Mouse (Mus musculus) midbrain, embryonic 12.5 days (tissue): ENCODE measurements around the gene Sdad1. TPM values are rescaled to one million over a fixed set of nuclear protein-coding genes. Genes with fewer than 3 reads are reported as not detected.
"Not testable (repeated sequence)": the region's sequence is repeated elsewhere in the genome, so short reads cannot be mapped to it uniquely, and the experiment has no call there.

Experiments
- ATAC-seq: fragments of 200-750 bp; cut with Nextera tagmentation; 2 replicates; pipeline ENCODE4 v1.8.0; 2017; ENCODE audit warnings: low read depth, moderate TSS enrichment, moderate library complexity; ENCODE audit not compliant: low FRiP score
- H3K27ac ChIP-seq: fragments of 300-500 bp; sonication (generic); replicated peaks from 2 replicates; pipeline ENCODE4 v1.5.1; 2016; ENCODE audit warnings: mild to moderate bottlenecking
- H3K27me3 ChIP-seq: fragments of 300-500 bp; sonication (generic); 2 replicates; pipeline ENCODE4 v1.6.1; 2016; ENCODE audit warnings: mild to moderate bottlenecking
- H3K36me3 ChIP-seq: fragments of 300-500 bp; sonication (generic); 2 replicates; pipeline ENCODE4 v1.6.1; 2016
- H3K4me1 ChIP-seq: fragments of 300-500 bp; sonication (generic); 2 replicates; pipeline ENCODE4 v1.6.1; 2016
- H3K4me2 ChIP-seq: fragments of 300-500 bp; sonication (generic); replicated peaks from 2 replicates; pipeline ENCODE4 v1.6.1; 2016; ENCODE audit warnings: mild to moderate bottlenecking, moderate library complexity
- H3K4me3 ChIP-seq: fragments of 300-500 bp; sonication (generic); 2 replicates; pipeline ENCODE4 v1.5.1; 2016; ENCODE audit warnings: mild to moderate bottlenecking
- H3K9ac ChIP-seq: fragments of 300-500 bp; sonication (generic); replicated peaks from 2 replicates; pipeline ENCODE4 v1.6.1; 2016; ENCODE audit warnings: mild to moderate bottlenecking, moderate library complexity
- H3K9me3 ChIP-seq: fragments of 300-500 bp; sonication (generic); 2 replicates; pipeline ENCODE4 v1.6.1; 2016; ENCODE audit warnings: mild to moderate bottlenecking
- WGBS: fragments of 180-500 bp; shearing (Covaris S2); methylation state at CpG from one replicate; pipeline ENCODE4 v1.1.7; 2016; 5-methylcytosine and 5-hydroxymethylcytosine counted together
- polyA plus RNA-seq: library from polyadenylated mRNA; unstranded; fragments of >200 nt; fragmentation: Nextera tagmentation; extraction: Ambion mirVana; gene quantifications from 2 replicates; pipeline ENCODE4 v1.2.1, GENCODE M21; 2016

Sdad1 gene
- 38.0 and 43.3 TPM in 2 replicates for polyA plus RNA-seq

DNA sequence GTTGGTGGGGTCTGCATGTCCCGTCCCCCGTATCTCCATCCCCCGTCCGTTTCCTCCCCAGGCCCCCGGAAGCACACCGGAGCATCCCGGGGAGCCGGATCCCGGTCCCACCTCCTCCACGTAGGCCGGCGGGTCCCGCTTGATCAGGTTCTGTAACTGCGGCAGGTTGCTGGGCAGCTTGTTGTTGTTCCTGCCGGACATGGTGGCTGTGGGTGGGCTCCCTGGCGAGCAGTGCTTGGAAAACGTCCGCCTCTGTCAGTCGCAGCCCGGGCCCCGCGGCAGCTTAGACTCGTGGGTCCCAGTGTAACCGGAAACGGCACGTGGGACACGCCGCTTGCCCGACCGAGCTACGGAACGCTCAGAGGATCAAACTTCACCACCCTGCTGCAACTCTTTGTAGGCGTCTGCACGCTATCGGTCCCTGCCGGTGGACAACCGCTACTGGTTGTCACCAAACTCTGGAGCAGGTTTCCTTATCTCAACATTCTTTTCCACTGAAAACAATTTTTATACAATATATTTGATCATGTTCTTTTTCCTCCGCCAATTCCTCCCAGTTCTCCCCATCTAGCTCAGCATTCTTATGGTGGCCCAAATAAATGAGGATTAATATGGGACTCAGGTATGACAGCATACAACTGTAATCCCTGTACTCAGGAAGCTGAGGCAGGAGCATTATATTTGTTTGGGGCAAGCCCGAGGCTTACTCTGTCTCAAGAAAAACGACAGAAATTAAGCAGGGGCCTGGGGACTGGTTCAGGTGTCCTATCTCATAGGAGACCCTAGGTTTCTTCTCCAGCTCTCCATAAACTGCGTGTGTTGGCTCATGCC lies at the start of gene Sdad1:
Sdad1 (minus strand) TSS at position 799 of the 831 bp plus-strand sequence.
- Histone ChIP-seq H3K27me3 (no peaks in the 10 kb centered on the region), H3K4me1 (peaks cover 17% of the 10 kb centered on the region), H3K4me3 (peak within 1 kb of the TSS; percentile 93), H3K36me3 (peaks cover 5% of the 10 kb centered on the region), H3K27ac (peak within 1 kb of the TSS; percentile 20; the same call in 1 of the 2 replicates), H3K4me2 (peak within 1 kb of the TSS; percentile 86), H3K9ac (peak within 1 kb of the TSS; percentile 76), H3K9me3 (no peaks in the 10 kb centered on the region)
- ATAC-seq, result peak; percentile 94
- WGBS, result 2% methylated on average over 41 of the region's 41 CpGs

DNA sequence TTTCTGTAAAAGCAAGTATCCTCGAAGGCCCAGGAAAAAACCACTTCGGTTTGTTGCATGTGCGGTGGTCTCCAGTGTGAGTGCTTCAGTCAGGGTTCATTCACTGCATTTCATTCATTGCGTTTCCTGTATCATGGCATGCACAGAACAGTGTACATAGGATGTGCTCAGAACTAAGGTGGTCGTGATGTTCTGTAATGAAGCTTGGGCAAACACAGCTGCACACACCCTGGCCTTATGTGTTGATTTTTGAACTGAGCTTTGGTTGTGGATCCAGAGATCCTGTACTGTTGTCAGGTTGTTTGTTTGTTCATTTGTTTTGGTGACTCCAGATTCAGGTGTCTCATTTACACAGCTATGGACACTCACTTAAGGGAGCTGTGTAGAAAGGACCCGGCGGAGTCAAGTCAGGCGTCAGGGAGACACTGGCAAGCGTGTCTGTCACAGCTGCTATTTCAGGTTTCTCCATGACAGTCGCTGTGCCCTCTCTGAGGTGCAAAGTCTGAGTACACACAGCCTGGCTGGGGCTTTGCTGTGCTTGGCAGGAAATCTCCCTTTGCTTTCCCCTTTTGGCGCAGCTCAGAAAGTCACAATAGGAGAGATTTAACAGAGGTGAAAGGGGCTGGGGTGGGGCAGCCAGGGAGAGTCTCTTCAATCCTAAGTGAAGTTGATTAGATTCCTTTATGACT lies 48.6 kb upstream of the Sdad1 start:
- Histone ChIP-seq H3K27me3 (no peaks in the 10 kb centered on the region), H3K9me3 (no peaks in the 10 kb centered on the region), H3K27ac (no peak overlapping the region), H3K9ac (no peak overlapping the region), H3K4me2 (no peak overlapping the region), H3K4me1 (no peaks in the 10 kb centered on the region), H3K36me3 (no peaks in the 10 kb centered on the region), H3K4me3 (no peak overlapping the region)
- ATAC-seq, result no peak
- 72% methylated on average over 11 of the region's 11 CpGs for WGBS

DNA sequence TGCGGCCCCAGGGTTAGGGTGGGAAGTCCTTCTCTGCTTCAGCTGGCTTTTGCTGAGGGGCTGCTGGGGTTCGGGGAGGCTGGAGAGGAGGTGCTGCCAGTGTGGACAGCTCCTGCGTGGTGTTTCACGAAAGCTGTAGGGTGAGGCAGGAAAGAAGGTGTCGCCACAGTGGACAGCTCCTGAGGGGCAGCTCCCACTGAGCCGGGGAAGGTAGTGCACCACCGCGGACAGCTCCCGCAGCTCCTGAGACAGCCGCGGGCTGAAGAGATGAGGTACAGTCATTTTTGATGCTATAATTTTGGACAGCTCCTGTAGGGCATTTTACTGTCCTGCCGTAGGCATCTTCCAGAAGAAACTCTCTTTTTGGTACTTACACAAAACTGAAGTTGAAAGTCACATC lies 47.8 kb upstream of the Sdad1 start:
- 58% methylated on average over 12 of the region's 12 CpGs for WGBS
- Histone ChIP-seq H3K9ac (no peak overlapping the region), H3K4me1 (no peaks in the 10 kb centered on the region)

DNA sequence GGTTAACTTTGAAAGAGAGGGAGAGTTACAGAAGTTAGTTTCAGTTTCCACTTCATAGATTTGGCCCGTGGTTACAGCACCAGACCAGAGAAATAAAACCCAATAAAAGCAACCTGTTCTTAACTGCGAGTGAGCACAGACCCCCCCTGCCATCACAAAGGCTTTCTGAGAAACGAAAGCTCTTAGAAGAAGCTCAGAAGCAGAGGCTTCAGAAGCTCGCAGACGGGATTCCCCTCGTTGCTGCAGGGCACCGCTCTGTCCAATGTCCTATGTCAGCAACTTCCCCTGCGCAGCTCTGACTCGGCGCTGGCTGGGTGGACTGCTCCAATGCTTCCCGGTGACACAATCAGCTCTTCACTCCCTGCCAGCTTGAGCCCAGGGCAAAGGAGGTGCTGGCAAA lies 43.2 kb upstream of the Sdad1 start:
- no peaks in the 10 kb centered on the region for H3K36me3 ChIP-seq
- no peaks in the 10 kb centered on the region for H3K27me3 ChIP-seq
- no peak overlapping the region; the same call in 1 of the 2 replicates for H3K4me2 ChIP-seq
- H3K4me1 ChIP-seq, result no peaks in the 10 kb centered on the region
- H3K27ac ChIP-seq, result no peak overlapping the region
- H3K9me3 ChIP-seq, result no peaks in the 10 kb centered on the region
- WGBS, result 57% methylated on average over 11 of the region's 11 CpGs
- no peak overlapping the region for H3K9ac ChIP-seq
- H3K4me3 ChIP-seq, result no peak overlapping the region
- no peak for ATAC-seq

More for the DNA sequence above, 47.8 kb upstream of the Sdad1 start:
- H3K4me3 ChIP-seq, result no peak overlapping the region
- no peaks in the 10 kb centered on the region for H3K27me3 ChIP-seq
- no peaks in the 10 kb centered on the region for H3K36me3 ChIP-seq
- no peak for ATAC-seq
- H3K4me2 ChIP-seq, result no peak overlapping the region
- H3K9me3 ChIP-seq, result no peaks in the 10 kb centered on the region
- no peak overlapping the region for H3K27ac ChIP-seq

DNA sequence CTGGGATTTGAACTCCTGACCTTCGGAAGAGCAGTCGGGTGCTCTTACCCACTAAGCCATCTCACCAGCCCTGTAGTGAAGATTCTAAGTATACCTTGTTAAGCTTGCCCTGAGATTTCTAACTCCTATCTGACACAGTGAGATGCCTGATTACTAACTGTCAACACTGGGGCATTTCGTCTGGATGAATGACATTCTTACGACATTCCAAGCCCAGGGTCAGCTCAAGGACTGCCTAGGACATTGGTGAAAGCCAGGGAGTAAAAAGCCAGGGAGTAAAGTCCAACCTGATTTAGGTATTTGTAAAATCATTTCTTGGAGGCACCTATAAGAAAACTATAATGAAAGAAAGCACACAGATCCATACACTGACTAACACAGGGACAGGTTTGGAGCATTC lies 42.4 kb upstream of the Sdad1 start:
- ATAC-seq, result not testable (repeated sequence)

DNA sequence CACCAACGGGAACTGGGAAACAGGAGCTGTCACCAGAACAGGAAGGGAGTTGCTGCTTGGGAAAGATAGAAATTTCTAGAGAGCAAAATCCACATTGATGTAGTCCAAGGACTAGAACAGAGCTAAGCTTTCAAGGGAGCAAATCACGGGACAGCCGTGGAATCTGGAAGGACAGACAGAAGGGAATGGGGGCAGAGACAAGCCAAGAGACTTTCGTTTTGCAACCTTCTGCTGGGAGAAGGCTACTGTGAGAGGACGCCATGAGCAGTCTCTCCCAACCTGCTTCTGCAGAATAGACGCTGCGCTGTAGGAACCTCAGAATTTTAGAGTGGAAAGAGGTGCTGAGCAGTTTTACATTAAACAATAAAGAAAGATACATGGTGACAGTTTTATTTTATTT lies 39.5 kb upstream of the Sdad1 start:
- Histone ChIP-seq H3K27me3 (peaks cover 10% of the 10 kb centered on the region; the same call in 1 of the 2 replicates), H3K27ac (no peak overlapping the region), H3K9me3 (no peaks in the 10 kb centered on the region), H3K36me3 (no peaks in the 10 kb centered on the region), H3K4me2 (no peak overlapping the region), H3K4me3 (no peak overlapping the region), H3K4me1 (no peaks in the 10 kb centered on the region), H3K9ac (no peak overlapping the region)
- no peak for ATAC-seq
- 85% methylated on average over 7 of the region's 7 CpGs for WGBS

More for the DNA sequence above, 42.4 kb upstream of the Sdad1 start:
- not testable (repeated sequence) for H3K4me1 ChIP-seq, H3K36me3 ChIP-seq, H3K27ac ChIP-seq, H3K9ac ChIP-seq, H3K4me3 ChIP-seq, H3K4me2 ChIP-seq, H3K9me3 ChIP-seq, H3K27me3 ChIP-seq
- 77% methylated on average over 4 of the region's 4 CpGs for WGBS

DNA sequence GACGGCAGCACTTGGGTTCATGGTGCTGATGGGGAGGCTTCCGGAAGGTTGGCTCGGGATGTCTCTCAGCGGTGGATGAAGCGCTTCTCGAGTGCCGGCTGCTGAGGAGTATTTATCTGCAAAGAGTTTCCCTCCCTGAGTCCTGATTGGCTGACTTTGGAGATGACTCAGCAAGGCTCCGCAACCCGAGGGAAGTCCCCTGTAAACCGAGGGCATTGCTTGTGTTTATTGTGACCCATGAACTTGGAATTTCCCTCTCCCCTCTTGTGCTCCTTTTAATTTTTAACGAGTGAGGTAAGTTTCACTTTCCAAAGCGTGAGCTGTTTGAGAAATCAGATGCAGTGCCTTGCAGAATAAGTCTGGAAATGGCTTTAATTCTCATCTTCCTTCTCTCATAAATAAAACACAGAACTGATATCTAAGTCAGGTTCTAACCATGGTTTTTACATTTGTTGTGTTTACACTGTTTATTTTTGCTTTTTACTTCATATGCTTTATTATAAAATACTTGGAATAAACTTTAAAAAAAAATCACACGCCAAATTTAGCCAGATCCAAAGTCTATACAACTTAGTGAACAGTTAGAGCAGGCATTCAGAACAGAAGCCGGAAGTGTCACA lies 38.6 kb upstream of the Sdad1 start, which contains the start of gene Cxcl10:
Cxcl10 (minus strand) TSS at position 96 of the 620 bp plus-strand sequence.
- Histone ChIP-seq H3K4me1 (no peaks in the 10 kb centered on the region), H3K27me3 (peaks cover 10% of the 10 kb centered on the region; the same call in 1 of the 2 replicates), H3K4me2 (peak within 1 kb of the TSS; percentile 36), H3K36me3 (no peaks in the 10 kb centered on the region), H3K27ac (no peak within 1 kb of the TSS), H3K9me3 (no peaks in the 10 kb centered on the region), H3K9ac (no peak within 1 kb of the TSS), H3K4me3 (no peak within 1 kb of the TSS; the same call in 1 of the 2 replicates)
- ATAC-seq, result peak; percentile 66; the same call in 1 of the 2 replicates
- 27% methylated on average over 14 of the region's 14 CpGs for WGBS

DNA sequence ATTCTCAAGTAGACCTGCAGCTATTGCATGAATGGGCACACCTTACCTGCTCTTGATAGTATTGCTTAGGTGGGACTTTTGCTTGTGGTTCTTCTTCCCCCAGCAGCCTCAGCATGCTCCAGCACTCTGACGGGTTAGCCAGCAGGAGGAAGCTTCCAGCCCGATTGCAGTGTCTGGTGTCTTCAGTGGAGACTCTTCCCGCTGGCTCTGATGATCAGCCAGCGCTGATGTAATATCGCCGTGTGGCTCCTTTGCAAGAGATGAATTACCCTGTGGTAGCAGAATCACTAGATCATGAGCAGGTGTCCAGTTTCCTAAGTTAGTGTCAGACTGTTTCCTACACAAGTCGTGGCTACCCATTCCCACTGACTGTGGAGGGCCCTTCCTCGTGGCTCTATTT lies 34.7 kb upstream of the Sdad1 start:
- no peak for ATAC-seq

DNA sequence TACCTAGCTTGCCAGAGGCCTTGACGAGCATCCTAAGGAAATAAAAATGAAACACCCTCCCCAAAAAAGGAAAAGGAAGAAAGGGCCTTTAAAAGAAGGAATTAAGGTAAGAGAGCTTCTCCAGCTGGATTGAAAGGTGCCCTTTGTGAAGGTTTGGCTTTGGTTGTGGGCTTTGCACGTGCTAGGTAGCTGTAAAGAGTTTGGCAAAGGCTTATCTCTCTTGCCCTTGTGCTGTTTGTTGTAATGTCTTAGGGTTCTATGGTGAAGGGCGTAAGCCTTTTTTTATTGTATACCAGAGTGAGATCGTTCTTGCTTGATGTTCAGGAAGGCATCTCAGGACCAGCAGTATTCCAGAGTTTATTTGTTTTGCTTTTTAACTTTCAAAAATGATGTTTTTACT lies 30.3 kb upstream of the Sdad1 start:
- no peak overlapping the region for H3K27ac ChIP-seq
- no peaks in the 10 kb centered on the region for H3K4me1 ChIP-seq
- no peak for ATAC-seq
- H3K4me3 ChIP-seq, result no peak overlapping the region
- no peak overlapping the region for H3K4me2 ChIP-seq
- 80% methylated on average over 4 of the region's 4 CpGs for WGBS
- H3K27me3 ChIP-seq, result no peaks in the 10 kb centered on the region
- no peaks in the 10 kb centered on the region for H3K9me3 ChIP-seq
- no peak overlapping the region for H3K9ac ChIP-seq
- no peaks in the 10 kb centered on the region for H3K36me3 ChIP-seq

More for the DNA sequence above, 34.7 kb upstream of the Sdad1 start:
- no peak overlapping the region for H3K4me2 ChIP-seq
- WGBS, result 89% methylated on average over 8 of the region's 8 CpGs
- H3K36me3 ChIP-seq, result no peaks in the 10 kb centered on the region
- H3K9me3 ChIP-seq, result no peaks in the 10 kb centered on the region
- no peak overlapping the region for H3K9ac ChIP-seq
- H3K27ac ChIP-seq, result no peak overlapping the region
- no peaks in the 10 kb centered on the region for H3K4me1 ChIP-seq
- H3K4me3 ChIP-seq, result no peak overlapping the region
- H3K27me3 ChIP-seq, result peaks cover 10% of the 10 kb centered on the region; the same call in 1 of the 2 replicates

DNA sequence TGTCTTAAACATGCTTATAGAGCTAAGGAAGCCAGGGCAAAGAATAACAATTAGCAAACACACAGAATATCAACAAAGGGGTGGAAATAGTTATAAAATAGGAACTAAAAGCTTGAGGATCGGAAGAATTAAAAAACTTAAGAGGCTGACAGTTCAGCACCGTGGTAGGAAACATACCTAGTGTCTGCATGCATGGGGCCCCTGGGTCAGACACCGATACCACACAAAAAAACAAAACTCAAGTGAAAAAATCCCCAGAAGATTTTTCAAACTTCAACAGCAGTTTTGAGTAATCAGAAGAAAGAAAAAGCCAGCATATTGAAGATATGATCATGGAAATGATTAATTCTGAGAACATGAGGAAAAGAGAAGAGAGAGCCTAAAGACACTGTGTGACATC lies 26.5 kb upstream of the Sdad1 start:
- Histone ChIP-seq H3K9me3 (no peaks in the 10 kb centered on the region), H3K36me3 (no peaks in the 10 kb centered on the region), H3K4me2 (no peak overlapping the region), H3K4me1 (no peaks in the 10 kb centered on the region), H3K9ac (no peak overlapping the region), H3K27me3 (no peaks in the 10 kb centered on the region), H3K4me3 (no peak overlapping the region), H3K27ac (no peak overlapping the region)
- 85% methylated on average over 3 of the region's 3 CpGs for WGBS
- ATAC-seq, result no peak

DNA sequence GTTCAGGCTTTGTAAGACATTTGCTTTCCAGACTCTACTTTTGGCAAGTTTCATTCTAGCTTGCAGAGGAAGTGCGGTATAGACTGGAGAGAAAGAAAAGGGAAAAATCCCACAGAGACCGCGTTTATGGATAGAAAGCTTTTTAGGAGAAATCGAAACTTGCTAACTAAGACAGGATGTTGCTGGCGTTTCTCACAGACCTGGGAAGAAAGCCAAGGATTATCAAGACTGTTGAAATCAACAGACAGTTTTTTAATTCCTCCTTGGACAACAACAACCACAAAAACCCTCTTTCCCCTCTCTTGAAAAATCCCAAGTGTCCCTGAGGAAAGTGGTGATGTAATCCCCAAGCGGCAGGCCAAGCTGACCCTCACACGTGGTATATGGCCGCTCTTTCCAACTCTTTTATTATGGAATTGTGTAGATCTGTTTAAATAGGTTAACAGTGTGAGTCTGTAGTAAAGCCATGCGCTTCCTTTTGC lies 22.1 kb upstream of the Sdad1 start:
- Histone ChIP-seq H3K9me3 (no peaks in the 10 kb centered on the region), H3K4me1 (no peaks in the 10 kb centered on the region), H3K36me3 (no peaks in the 10 kb centered on the region), H3K4me2 (no peak overlapping the region), H3K27me3 (no peaks in the 10 kb centered on the region), H3K27ac (no peak overlapping the region), H3K4me3 (no peak overlapping the region), H3K9ac (no peak overlapping the region)
- ATAC-seq, result no peak
- WGBS, result 79% methylated on average over 9 of the region's 9 CpGs
